Mouse (Mus musculus): Measurements from ENCODE around the gene Tor4a.

Gene Tor4a

GRCm38 (mm10) chr2:25224766-25225752 lies 28.4 kb upstream of the Tor4a start:
- peak; percentile 99 for DNase-seq (ENCODE audit: low read depth, low spot score)

- DNase-seq (ENCODE audit: low read depth, low spot score) = no peak
Measured at GRCm38 (mm10) chr2:25224492-25224765, 27.7 kb upstream of the Tor4a start, which contains the start of gene Tubb4b. Gene Tubb4b, minus strand, starts transcription at chr2:25224702.

GRCm38 (mm10) chr2:25223681-25224491 lies 27.2 kb upstream of the Tor4a start:
- DNase-seq (ENCODE audit: low read depth, low spot score) = no peak

- DNase-seq (ENCODE audit: low read depth, low spot score) = peak; percentile 32
Measured at GRCm38 (mm10) chr2:25221331-25221772, 24.7 kb upstream of the Tor4a start.

- no peak for DNase-seq (ENCODE audit: low read depth, low spot score)
Measured at GRCm38 (mm10) chr2:25218445-25218844, 21.8 kb upstream of the Tor4a start, which contains the start of gene Fam166a. Gene Fam166a, plus strand, starts transcription at chr2:25218745.

- no peak for DNase-seq (ENCODE audit: low read depth, low spot score)
Measured at GRCm38 (mm10) chr2:25217666-25218065, 21.0 kb upstream of the Tor4a start.

- DNase-seq (ENCODE audit: low read depth, low spot score) = no peak
Measured at GRCm38 (mm10) chr2:25214444-25214843, 17.8 kb upstream of the Tor4a start, which contains the start of gene Stpg3. Gene Stpg3, minus strand, starts transcription at chr2:25214637.

- DNase-seq (ENCODE audit: low read depth, low spot score) = peak; percentile 81
Measured at GRCm38 (mm10) chr2:25213266-25213865, 16.7 kb upstream of the Tor4a start.

GRCm38 (mm10) chr2:25211121-25211670 lies 14.5 kb upstream of the Tor4a start, which contains the start of gene Nelfb:
Gene Nelfb, minus strand, starts transcription at chr2:25211489.
- peak; percentile 98 for DNase-seq (ENCODE audit: low read depth, low spot score)

- DNase-seq (ENCODE audit: low read depth, low spot score) = no peak
Measured at GRCm38 (mm10) chr2:25210686-25211085, 14.0 kb upstream of the Tor4a start.

- no peak for DNase-seq (ENCODE audit: low read depth, low spot score)
Measured at GRCm38 (mm10) chr2:25207593-25207992, 10.9 kb upstream of the Tor4a start.

GRCm38 (mm10) chr2:25203631-25204214 lies 7.0 kb upstream of the Tor4a start:
- no peak for DNase-seq (ENCODE audit: low read depth, low spot score)

- DNase-seq (ENCODE audit: low read depth, low spot score) = no peak
Measured at GRCm38 (mm10) chr2:25200631-25201030, 3.9 kb upstream of the Tor4a start.

- DNase-seq (ENCODE audit: low read depth, low spot score) = no peak
Measured at GRCm38 (mm10) chr2:25197946-25198345, 1.3 kb upstream of the Tor4a start.

GRCm38 (mm10) chr2:25197191-25197590 lies 505 bp upstream of the Tor4a start:
- no peak for DNase-seq (ENCODE audit: low read depth, low spot score)

- DNase-seq (ENCODE audit: low read depth, low spot score) = peak; percentile 97
Measured at GRCm38 (mm10) chr2:25195211-25196156, 1.2 kb downstream of the Tor4a start.

GRCm38 (mm10) chr2:25194486-25195171 lies 2.1 kb downstream of the Tor4a start:
- DNase-seq (ENCODE audit: low read depth, low spot score) = peak; percentile 70

- DNase-seq (ENCODE audit: low read depth, low spot score) = peak; percentile 59
Measured at GRCm38 (mm10) chr2:25194006-25194405, 2.7 kb downstream of the Tor4a start.

GRCm38 (mm10) chr2:25193330-25193770 lies 3.3 kb downstream of the Tor4a start:
- DNase-seq (ENCODE audit: low read depth, low spot score) = peak; percentile 90

Data from A20 (cell line).